Comparison of ENCODE assay signal across 29 mouse cellular contexts in the genomic region with DNA sequence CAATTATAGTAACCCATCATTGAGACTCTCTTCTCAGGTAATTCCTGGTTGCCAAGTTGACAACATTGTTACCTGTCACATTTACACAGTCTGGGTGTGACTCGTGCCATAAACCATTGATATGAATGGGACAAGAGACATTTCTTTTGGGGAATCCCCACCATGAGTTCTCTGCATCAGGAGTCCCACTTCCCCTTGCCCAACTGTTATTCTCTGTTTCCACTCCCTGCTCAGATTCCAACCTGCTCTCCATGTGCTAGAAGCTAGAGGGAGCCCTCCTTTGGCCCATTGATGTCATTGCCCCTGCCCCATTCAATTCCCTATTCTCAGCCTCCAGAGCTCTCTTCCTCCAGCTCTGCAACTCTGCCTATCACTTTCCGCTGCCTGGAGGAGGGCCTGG. TPM values are rescaled to one million over a fixed set of nuclear protein-coding genes. Genes with fewer than 3 reads are reported as not detected.
DNase-seq lines count a peak whose midpoint lies in the region; ATAC-seq and TF ChIP-seq lines count a peak whose summit lies in the region.
"Had no signal": no experiment of that assay in that cellular context is flagged by ENCODE, and none has a peak within 500 bp of the region (broad histone marks: within the 10 kb centered on the region; RNA-seq: fewer than 3 reads in every experiment).

No protein-coding gene starts in this region.

- H3K9ac ChIP-seq in forebrain, embryonic 13.5 days: no peak overlapping the region
- H3K9ac ChIP-seq: embryonic facial prominence, embryonic 12.5 days had no signal

- no peak overlapping the region for H3K4me2 ChIP-seq in forebrain, embryonic 13.5 days
- H3K4me2 ChIP-seq: embryonic facial prominence, embryonic 12.5 days had no signal

- H3K36me3 ChIP-seq in E14TG2a.4 (ENCODE audit: insufficient read depth, low read length): no peaks in the 10 kb centered on the region
- no peaks in the 10 kb centered on the region for H3K36me3 ChIP-seq in forebrain, embryonic 13.5 days (ENCODE audit: poor library complexity, severe bottlenecking)
- H3K36me3 ChIP-seq: embryonic facial prominence, embryonic 10.5 days; embryonic facial prominence, embryonic 12.5 days had no signal

- whole genome bisulfite sequencing in forebrain, embryonic 13.5 days: 84% methylated on average over 2 of the region's 2 CpGs

- no peak overlapping the region for H3K27ac ChIP-seq in layer of hippocampus, adult 2 months
- no peak overlapping the region for H3K27ac ChIP-seq in forebrain, embryonic 13.5 days
- H3K27ac ChIP-seq: embryonic facial prominence, embryonic 10.5 days; embryonic facial prominence, embryonic 12.5 days had no signal

- H3K4me3 ChIP-seq in layer of hippocampus, adult 2 months: no peak overlapping the region
- H3K4me3 ChIP-seq in E14TG2a.4 (replicated peaks; ENCODE audit: low read length): no peak overlapping the region
- H3K4me3 ChIP-seq in forebrain, embryonic 13.5 days: no peak overlapping the region
- H3K4me3 ChIP-seq: embryonic facial prominence, embryonic 10.5 days; embryonic facial prominence, embryonic 12.5 days had no signal

- ATAC-seq in forebrain, embryonic 13.5 days: no peak
- ATAC-seq in megakaryocyte, adult 5-6 weeks (ENCODE audit: poor library complexity, severe bottlenecking): no peak
- ATAC-seq: forebrain, embryonic 14.5 days; forebrain, embryonic 16.5 days had no signal

- no peaks in the 10 kb centered on the region for H3K4me1 ChIP-seq in E14TG2a.4 (replicated peaks; ENCODE audit: low read depth, low read length)
- no peaks in the 10 kb centered on the region for H3K4me1 ChIP-seq in forebrain, embryonic 13.5 days
- H3K4me1 ChIP-seq: embryonic facial prominence, embryonic 10.5 days; embryonic facial prominence, embryonic 12.5 days had no signal

- 0 out of 2 replicates have a peak, but pooled peaks have one; percentile 9 for TF ChIP-seq CTCF in layer of hippocampus, adult 2 months (conservative IDR thresholded peaks at IDR 0.05)
- peak; percentile 21; the same call in 1 of the 2 replicates for TF ChIP-seq CTCF in E14TG2a.4 (conservative IDR thresholded peaks at IDR 0.05; ENCODE audit: low read length)

- DNase-seq in layer of hippocampus, adult 2 months (ENCODE audit: low spot score in 2 of 2): no peak
- DNase-seq in layer of hippocampus, adult 18-20 months (ENCODE audit: low spot score in 2 of 2): no peak
- DNase-seq in ES-CJ7 (ENCODE audit: low read depth, low spot score): peak; percentile 43
- DNase-seq in ZHBTc4 (ENCODE audit: low read depth, low spot score): peak; percentile 38
- DNase-seq in frontal cortex, postnatal 36 days (ENCODE audit: low spot score in 2 of 2): no peak
- DNase-seq: adrenal gland, adult 2 months; adrenal gland, postnatal 10 days; adrenal gland, postnatal 25 days; cerebellum, adult 11 months; cerebellum, adult 18-20 months; cerebellum, adult 8-10 months; cerebellum, postnatal 10 days; cerebellum, postnatal 25 days had no signal

- no peaks in the 10 kb centered on the region for H3K9me3 ChIP-seq in E14TG2a.4 (ENCODE audit: low read length)
- no peaks in the 10 kb centered on the region for H3K9me3 ChIP-seq in forebrain, embryonic 13.5 days (replicated peaks)
- H3K9me3 ChIP-seq: embryonic facial prominence, embryonic 10.5 days; embryonic facial prominence, embryonic 12.5 days had no signal

- no peaks in the 10 kb centered on the region for H3K27me3 ChIP-seq in E14TG2a.4 (ENCODE audit: insufficient read depth, low read length)
- no peaks in the 10 kb centered on the region for H3K27me3 ChIP-seq in forebrain, embryonic 13.5 days
- H3K27me3 ChIP-seq: embryonic facial prominence, embryonic 12.5 days had no signal

RNA-seq across cellular contexts. Expression of a gene that starts 21.2 kb away (rescaled TPM):
- 10 to 100 TPM; 11.0 to 11.5 TPM for total RNA-seq in layer of hippocampus, adult 2 months (2021)
- total RNA-seq in layer of hippocampus, adult 18-20 months (2021): 10 to 100 TPM; 11.0 to 13.7 TPM
- 1.2 and 2.2 TPM in 2 replicates for polyA plus RNA-seq in forebrain, embryonic 13.5 days (2015; fragmentation: Nextera tagmentation; extraction: Ambion mirVana)
- total RNA-seq in megakaryocyte, adult 5-6 weeks (2015): not detected in 2 replicates
- total RNA-seq in megakaryocyte, adult 5-6 weeks (2017): not detected in 2 replicates
- total RNA-seq: MEL had no signal
- polyA plus RNA-seq: C2C12 had no signal

RNA-seq across cellular contexts. Expression of a gene that starts 48.6 kb away (rescaled TPM):
- under 1 TPM; 0.81 to 0.84 TPM for total RNA-seq in layer of hippocampus, adult 2 months (2021)
- total RNA-seq in layer of hippocampus, adult 18-20 months (2021): under 1 TPM; 0.56 to 0.72 TPM
- polyA plus RNA-seq in forebrain, embryonic 13.5 days (2015; fragmentation: Nextera tagmentation; extraction: Ambion mirVana): 0.13 and 0.21 TPM in 2 replicates
- not detected in 2 replicates for total RNA-seq in megakaryocyte, adult 5-6 weeks (2015)
- not detected in 2 replicates for total RNA-seq in megakaryocyte, adult 5-6 weeks (2017)
- total RNA-seq: adrenal gland, adult 2 months; adrenal gland, postnatal 10 days; adrenal gland, postnatal 25 days; adrenal gland, postnatal 4 days; MEL had no signal
- polyA plus RNA-seq: C2C12 had no signal

RNA-seq across cellular contexts. Expression of a gene that starts 50.5 kb away (rescaled TPM):
- total RNA-seq in layer of hippocampus, adult 2 months (2021): under 1 TPM in 1 of 2 experiments, not detected in 1; 0.13 TPM
- total RNA-seq in layer of hippocampus, adult 18-20 months (2021): not detected
- polyA plus RNA-seq in forebrain, embryonic 13.5 days (2015; fragmentation: Nextera tagmentation; extraction: Ambion mirVana): not detected in 2 replicates
- not detected in 2 replicates for total RNA-seq in megakaryocyte, adult 5-6 weeks (2015)
- total RNA-seq in megakaryocyte, adult 5-6 weeks (2017): 0.04 TPM in 1 of 2 replicates, not detected in the other
- total RNA-seq: adrenal gland, adult 2 months; adrenal gland, postnatal 10 days; adrenal gland, postnatal 25 days; adrenal gland, postnatal 4 days; ES-E14; MEL had no signal
- polyA plus RNA-seq: adrenal gland, adult 2 months; brain, embryonic 14.5 days; C2C12; cortical plate, adult 2 months; embryonic facial prominence, embryonic 10.5 days; embryonic facial prominence, embryonic 12.5 days; embryonic facial prominence, embryonic 14.5 days; forebrain, embryonic 11.5 days; forebrain, embryonic 14.5 days; forebrain, embryonic 16.5 days; frontal cortex, adult 2 months had no signal

Comparison
In these comparisons a context has a peak if more than half of its experiments do, and no peak if none do; other contexts are left out.
1. DNase-seq: peak in ES-CJ7 (single experiment) and ZHBTc4 (single experiment); none in layer of hippocampus, adult 2 months (0 of 2), layer of hippocampus, adult 18-20 months (0 of 2) and frontal cortex, postnatal 36 days (0 of 2).
2. RNA of a gene that starts 21.2 kb away (total RNA-seq): 11.0 to 13.7 TPM in layer of hippocampus, adult 18-20 months and 11.0 to 11.5 TPM in layer of hippocampus, adult 2 months; not detected in megakaryocyte, adult 5-6 weeks; every median in the first group is over 10 times any median in the second.